Mouse (Mus musculus): ENCODE results near the gene Smim11. TPM values are rescaled to one million over a fixed set of nuclear protein-coding genes. Genes with fewer than 3 reads are reported as not detected.
A peak's percentile ranks its signal among the peaks of the same experiment; 100 is the strongest.

Smim11 gene
- polyA plus RNA-seq, 1 experiment from 2014 or later = 126 TPM

GRCm38 (mm10) chr16:92325062-92325406 lies 23.9 kb downstream of the Smim11 start:
- no peaks in the 10 kb centered on the region for H3K9me3 ChIP-seq (replicated peaks)
- no peak overlapping the region for H3K4me3 ChIP-seq
- H3K36me3 ChIP-seq = no peaks in the 10 kb centered on the region
- no peaks in the 10 kb centered on the region; the same call in 1 of the 2 replicates for H3K27me3 ChIP-seq (ENCODE audit: low read depth, poor library complexity, severe bottlenecking)
- H3K4me1 ChIP-seq = peaks cover 26% of the 10 kb centered on the region
- 7% methylated on average over 1 of the region's 1 CpGs for WGBS
- peak overlapping the region; percentile 76 for H3K27ac ChIP-seq (replicated peaks)
- DNase-seq (ENCODE audit: low spot score) = no peak

GRCm38 (mm10) chr16:92327911-92328310 lies 26.8 kb downstream of the Smim11 start:
- DNase-seq (ENCODE audit: low spot score) = no peak
- Histone ChIP-seq H3K27ac (replicated peaks) (no peak overlapping the region), H3K27me3 (ENCODE audit: low read depth, poor library complexity, severe bottlenecking) (no peaks in the 10 kb centered on the region; the same call in 1 of the 2 replicates), H3K4me3 (no peak overlapping the region), H3K36me3 (no peaks in the 10 kb centered on the region), H3K4me1 (peaks cover 33% of the 10 kb centered on the region), H3K9me3 (replicated peaks) (no peaks in the 10 kb centered on the region)
- WGBS = 95% methylated on average over 10 of the region's 10 CpGs

GRCm38 (mm10) chr16:92330966-92331365 lies 29.9 kb downstream of the Smim11 start:
- 84% methylated on average over 5 of the region's 5 CpGs for WGBS
- H3K27ac ChIP-seq (replicated peaks) = no peak overlapping the region
- peaks cover 17% of the 10 kb centered on the region for H3K4me1 ChIP-seq
- DNase-seq (ENCODE audit: low spot score) = no peak
- no peak overlapping the region for H3K4me3 ChIP-seq
- H3K27me3 ChIP-seq (ENCODE audit: low read depth, poor library complexity, severe bottlenecking) = peaks cover 18% of the 10 kb centered on the region; the same call in 1 of the 2 replicates
- no peaks in the 10 kb centered on the region for H3K9me3 ChIP-seq (replicated peaks)
- H3K36me3 ChIP-seq = no peaks in the 10 kb centered on the region

GRCm38 (mm10) chr16:92334600-92334999 lies 33.5 kb downstream of the Smim11 start:
- 0 out of 2 replicates have a peak, but pooled peaks cover 18% of the 10 kb centered on the region for H3K27me3 ChIP-seq (ENCODE audit: low read depth, poor library complexity, severe bottlenecking)
- no peak overlapping the region for H3K27ac ChIP-seq (replicated peaks)
- H3K9me3 ChIP-seq (replicated peaks) = no peaks in the 10 kb centered on the region
- 68% methylated on average over 9 of the region's 9 CpGs for whole genome bisulfite sequencing
- DNase-seq (ENCODE audit: low spot score) = no peak
- peaks cover 17% of the 10 kb centered on the region for H3K4me1 ChIP-seq
- no peak overlapping the region for H3K4me3 ChIP-seq
- H3K36me3 ChIP-seq = no peaks in the 10 kb centered on the region

- no peaks in the 10 kb centered on the region for H3K36me3 ChIP-seq
- no peak overlapping the region for H3K27ac ChIP-seq (replicated peaks)
- H3K4me1 ChIP-seq = peaks cover 34% of the 10 kb centered on the region
- peak; percentile 85 for DNase-seq (ENCODE audit: low spot score)
- 6% methylated on average over 9 of the region's 9 CpGs for WGBS
- H3K27me3 ChIP-seq (ENCODE audit: low read depth, poor library complexity, severe bottlenecking) = 0 out of 2 replicates have a peak, but pooled peaks cover 18% of the 10 kb centered on the region
- H3K4me3 ChIP-seq = no peak overlapping the region
- no peaks in the 10 kb centered on the region for H3K9me3 ChIP-seq (replicated peaks)
Observed at GRCm38 (mm10) chr16:92336280-92336679, 35.2 kb downstream of the Smim11 start.

- peak; percentile 75 for DNase-seq (ENCODE audit: low spot score)
- Histone ChIP-seq H3K36me3 (no peaks in the 10 kb centered on the region), H3K4me1 (peaks cover 29% of the 10 kb centered on the region), H3K27me3 (ENCODE audit: low read depth, poor library complexity, severe bottlenecking) (no peaks in the 10 kb centered on the region), H3K4me3 (peak overlapping the region; percentile 50), H3K9me3 (replicated peaks) (no peaks in the 10 kb centered on the region), H3K27ac (replicated peaks) (peak overlapping the region; percentile 55)
- 25% methylated on average over 27 of the region's 27 CpGs for WGBS
Observed at GRCm38 (mm10) chr16:92340612-92341511, 39.8 kb downstream of the Smim11 start.

- no peak overlapping the region for H3K4me3 ChIP-seq
- H3K4me1 ChIP-seq = peaks cover 33% of the 10 kb centered on the region
- H3K27ac ChIP-seq (replicated peaks) = peak overlapping the region; percentile 71
- no peaks in the 10 kb centered on the region for H3K36me3 ChIP-seq
- no peaks in the 10 kb centered on the region for H3K27me3 ChIP-seq (ENCODE audit: low read depth, poor library complexity, severe bottlenecking)
- WGBS = 73% methylated on average over 11 of the region's 11 CpGs
- no peaks in the 10 kb centered on the region for H3K9me3 ChIP-seq (replicated peaks)
- no peak for DNase-seq (ENCODE audit: low spot score)
Observed at GRCm38 (mm10) chr16:92345177-92345576, 44.1 kb downstream of the Smim11 start.

GRCm38 (mm10) chr16:92346297-92346916 lies 45.3 kb downstream of the Smim11 start:
- Histone ChIP-seq H3K4me1 (peaks cover 20% of the 10 kb centered on the region), H3K36me3 (no peaks in the 10 kb centered on the region), H3K4me3 (no peak overlapping the region), H3K27me3 (ENCODE audit: low read depth, poor library complexity, severe bottlenecking) (no peaks in the 10 kb centered on the region), H3K9me3 (replicated peaks) (no peaks in the 10 kb centered on the region), H3K27ac (replicated peaks) (peak overlapping the region; percentile 76)
- peak; percentile 52 for DNase-seq (ENCODE audit: low spot score)
- WGBS = 72% methylated on average over 13 of the region's 13 CpGs

- Histone ChIP-seq H3K4me3 (no peak overlapping the region), H3K36me3 (no peaks in the 10 kb centered on the region), H3K4me1 (peaks cover 19% of the 10 kb centered on the region), H3K27me3 (ENCODE audit: low read depth, poor library complexity, severe bottlenecking) (no peaks in the 10 kb centered on the region), H3K27ac (replicated peaks) (no peak overlapping the region), H3K9me3 (replicated peaks) (no peaks in the 10 kb centered on the region)
- DNase-seq (ENCODE audit: low spot score) = no peak
- 76% methylated on average over 12 of the region's 12 CpGs for WGBS
Observed at GRCm38 (mm10) chr16:92348941-92349340, 47.9 kb downstream of the Smim11 start.

GRCm38 (mm10) chr16:92353295-92353694 lies 52.2 kb downstream of the Smim11 start:
- WGBS = 88% methylated on average over 12 of the region's 12 CpGs

GRCm38 (mm10) chr16:92353897-92354296 lies 52.8 kb downstream of the Smim11 start:
- H3K36me3 ChIP-seq = no peaks in the 10 kb centered on the region
- peaks cover 38% of the 10 kb centered on the region for H3K27me3 ChIP-seq (ENCODE audit: low read depth, poor library complexity, severe bottlenecking)
- H3K4me1 ChIP-seq = peaks cover 27% of the 10 kb centered on the region
- H3K9me3 ChIP-seq (replicated peaks) = no peaks in the 10 kb centered on the region
- DNase-seq (ENCODE audit: low spot score) = no peak
- 79% methylated on average over 2 of the region's 2 CpGs for WGBS
- H3K4me3 ChIP-seq = no peak overlapping the region
- no peak overlapping the region for H3K27ac ChIP-seq (replicated peaks)

More at GRCm38 (mm10) chr16:92353295-92353694, 52.2 kb downstream of the Smim11 start:
- no peaks in the 10 kb centered on the region for H3K36me3 ChIP-seq
- no peak overlapping the region for H3K4me3 ChIP-seq
- no peak overlapping the region for H3K27ac ChIP-seq (replicated peaks)
- no peak for DNase-seq (ENCODE audit: low spot score)
- peaks cover 21% of the 10 kb centered on the region for H3K4me1 ChIP-seq
- no peaks in the 10 kb centered on the region for H3K9me3 ChIP-seq (replicated peaks)
- H3K27me3 ChIP-seq (ENCODE audit: low read depth, poor library complexity, severe bottlenecking) = peaks cover 33% of the 10 kb centered on the region

GRCm38 (mm10) chr16:92355366-92355765 lies 54.3 kb downstream of the Smim11 start:
- Histone ChIP-seq H3K9me3 (replicated peaks) (no peaks in the 10 kb centered on the region), H3K4me3 (no peak overlapping the region), H3K27me3 (ENCODE audit: low read depth, poor library complexity, severe bottlenecking) (peaks cover 45% of the 10 kb centered on the region), H3K4me1 (peaks cover 28% of the 10 kb centered on the region), H3K27ac (replicated peaks) (no peak overlapping the region), H3K36me3 (no peaks in the 10 kb centered on the region)
- DNase-seq (ENCODE audit: low spot score) = no peak
- 89% methylated on average over 5 of the region's 5 CpGs for WGBS

GRCm38 (mm10) chr16:92355982-92356381 lies 54.9 kb downstream of the Smim11 start:
- DNase-seq (ENCODE audit: low spot score) = no peak
- WGBS = 75% methylated on average over 11 of the region's 11 CpGs
- no peak overlapping the region for H3K27ac ChIP-seq (replicated peaks)
- H3K9me3 ChIP-seq (replicated peaks) = no peaks in the 10 kb centered on the region
- H3K4me1 ChIP-seq = peaks cover 28% of the 10 kb centered on the region
- no peaks in the 10 kb centered on the region for H3K36me3 ChIP-seq
- no peak overlapping the region for H3K4me3 ChIP-seq
- peaks cover 45% of the 10 kb centered on the region for H3K27me3 ChIP-seq (ENCODE audit: low read depth, poor library complexity, severe bottlenecking)

Measured in midbrain, embryonic 10.5 days (tissue).